Mouse (Mus musculus) hematopoietic stem cell, adult 5-6 weeks (primary cell): Measurements from ENCODE around the gene Tmbim6. TPM values are rescaled to one million over a fixed set of nuclear protein-coding genes. Genes with fewer than 3 reads are reported as not detected.
"Not testable (repeated sequence)": the region's sequence is repeated elsewhere in the genome, so short reads cannot be mapped to it uniquely, and the experiment has no call there.

Experiments
- ATAC-seq, 2 experiments: fragments of 125-278 bp in 1 of 2; replicated peaks in 1 of 2; 2 replicates each; pipeline ENCODE4 v1.8.0; 2016 to 2017; ENCODE audit warnings: inconsistent platforms in 2 of 2, mild to moderate bottlenecking in 2 of 2, moderate number of reproducible peaks in 2 of 2, low read depth in 1 of 2, moderate TSS enrichment in 1 of 2; ENCODE audit not compliant: low FRiP score in 2 of 2, poor library complexity in 2 of 2, severe bottlenecking in 2 of 2, insufficient read depth in 1 of 2, low TSS enrichment in 1 of 2
- total RNA-seq: library from RNA; stranded (forward); fragments of 172-1452, 232-1000 nt; gene quantifications from 2 replicates; pipeline ENCODE4 v1.2.3, GENCODE M21; 2017

Gene Tmbim6
- total RNA-seq, 1 experiment from 2014 or later: 120 TPM

DNA sequence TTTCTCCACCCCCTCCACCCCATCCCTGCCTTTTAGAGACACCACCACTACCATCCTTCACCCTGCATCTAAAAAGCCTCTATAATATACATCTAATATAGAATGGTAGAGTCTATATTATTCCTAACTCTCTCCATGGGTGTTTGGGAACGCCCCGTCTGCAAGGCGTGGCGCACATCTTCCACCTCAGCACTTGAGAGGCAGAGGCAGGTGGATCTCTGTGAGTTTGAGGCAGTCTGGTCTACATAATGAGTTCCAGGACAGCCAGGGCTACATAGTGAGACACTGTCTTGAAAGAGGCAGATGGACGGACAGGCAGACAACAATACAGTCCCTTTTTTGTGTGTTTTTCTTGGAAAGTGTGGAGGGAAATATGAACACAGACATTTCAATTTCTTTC, 17.6 kb upstream of the Tmbim6 start:
- ATAC-seq: no peak

DNA sequence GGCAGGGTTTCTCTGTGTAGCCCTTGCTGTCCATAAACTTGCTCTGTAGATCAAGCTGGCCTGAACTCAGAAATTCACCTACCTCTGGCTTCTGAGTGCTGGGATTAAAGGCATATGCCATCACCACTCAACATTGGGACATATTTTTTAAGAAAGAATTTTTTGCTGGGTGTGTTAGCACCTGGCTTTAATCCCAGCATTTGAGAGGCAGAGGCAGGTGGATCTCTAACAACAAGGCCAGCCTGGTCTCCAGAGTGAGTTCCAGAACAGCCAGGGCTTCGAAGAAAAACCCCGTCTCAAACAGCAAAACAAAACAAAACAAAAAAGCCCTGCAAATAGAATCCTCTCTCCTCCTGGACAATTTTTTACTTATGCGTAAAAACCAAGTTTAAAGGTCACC, 17.1 kb upstream of the Tmbim6 start:
- no peak for ATAC-seq

GRCm38 (mm10) chr15:99376240-99376639, 16.4 kb upstream of the Tmbim6 start:
- no peak for ATAC-seq

GRCm38 (mm10) chr15:99382893-99383292, 9.8 kb upstream of the Tmbim6 start:
- ATAC-seq: no peak

DNA sequence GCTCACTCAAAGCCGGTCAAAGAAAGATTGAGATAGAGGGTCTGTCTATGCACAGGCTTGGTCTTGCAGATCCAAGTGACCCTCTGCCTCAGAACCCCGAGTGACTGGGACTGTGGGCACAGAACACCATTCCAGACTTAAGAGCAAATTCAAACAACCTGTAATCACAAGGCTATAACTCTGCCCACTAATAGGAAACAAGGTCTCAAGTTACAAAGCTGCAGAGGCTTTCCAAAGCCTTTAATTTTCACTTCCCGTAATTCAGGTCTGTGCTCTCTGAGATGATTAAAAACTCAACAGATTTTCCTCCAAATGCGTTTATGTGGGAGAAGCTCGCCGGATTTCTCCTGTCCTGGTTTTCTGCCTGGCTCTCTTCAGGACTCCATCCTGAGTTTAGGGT, 8.6 kb upstream of the Tmbim6 start:
- no peak for ATAC-seq

- ATAC-seq: not testable (repeated sequence)
Measured at GRCm38 (mm10) chr15:99386110-99386509, 6.6 kb upstream of the Tmbim6 start.

DNA sequence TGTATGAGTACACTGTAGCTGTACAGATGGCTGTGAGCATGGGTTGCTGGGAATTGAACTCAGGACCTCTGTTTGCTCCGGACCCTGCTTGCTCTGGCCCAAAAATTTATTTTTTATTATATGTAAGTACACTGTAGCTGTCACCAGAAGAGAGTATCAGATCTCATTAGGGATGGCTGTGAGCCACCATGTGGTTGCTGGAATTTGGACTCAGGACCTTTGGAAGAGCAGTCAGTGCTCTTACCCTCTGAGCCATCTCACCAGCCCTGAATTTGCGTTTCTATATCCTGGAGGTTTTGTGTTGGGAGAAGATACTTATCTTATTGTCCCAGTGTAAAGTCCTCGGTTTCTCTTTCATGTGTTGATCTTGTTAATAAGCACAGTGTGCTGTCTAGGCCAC, 5.9 kb upstream of the Tmbim6 start:
- no peak for ATAC-seq

GRCm38 (mm10) chr15:99387976-99388375, 4.7 kb upstream of the Tmbim6 start:
- ATAC-seq: peak; percentile 42 to 48

- no peak for ATAC-seq
Measured at GRCm38 (mm10) chr15:99390472-99391401, 1.9 kb upstream of the Tmbim6 start.

DNA sequence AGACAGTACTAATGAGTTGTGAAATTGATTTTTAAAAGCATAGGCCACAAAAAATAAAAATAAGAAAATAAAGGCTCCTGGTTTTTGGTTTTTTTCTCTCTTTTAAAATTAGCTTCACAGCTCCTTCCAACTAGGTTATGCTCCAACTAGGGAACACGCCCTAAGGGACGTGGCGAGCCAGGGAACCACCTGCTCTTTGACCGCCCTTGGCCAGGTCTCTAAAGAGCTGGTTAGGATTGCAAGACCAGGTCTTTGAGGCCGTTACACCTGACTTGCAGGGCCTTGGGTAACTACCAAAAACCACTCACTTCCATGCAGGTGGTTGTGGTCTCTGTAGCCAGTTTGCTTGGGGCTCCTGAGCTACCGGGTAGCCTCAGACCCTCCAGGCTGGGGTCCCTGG, 707 bp upstream of the Tmbim6 start:
- ATAC-seq: no peak

- ATAC-seq: peak; percentile 40 to 52; a peak in 3 of 4 replicates
Measured at GRCm38 (mm10) chr15:99393386-99394252, 937 bp downstream of the Tmbim6 start.

DNA sequence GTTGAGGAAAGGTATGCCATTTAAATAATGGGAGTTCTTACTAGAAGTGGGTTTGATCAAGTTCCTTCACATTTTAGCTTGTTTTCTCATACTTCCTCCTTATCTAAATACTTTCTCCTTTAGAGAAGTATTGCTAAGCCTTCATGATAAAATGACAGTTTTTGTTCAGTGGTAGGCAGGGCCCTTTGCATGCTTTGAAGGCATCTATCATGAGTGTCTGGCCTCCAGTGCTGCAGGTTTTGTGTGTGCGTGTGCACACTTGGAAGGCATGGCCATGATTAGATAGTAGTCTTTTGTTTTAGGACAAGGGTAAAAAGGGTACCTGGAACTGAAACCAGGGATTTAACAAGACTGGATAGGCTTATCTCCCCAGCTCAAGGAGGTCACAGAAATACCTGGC, 3.8 kb downstream of the Tmbim6 start:
- no peak for ATAC-seq

GRCm38 (mm10) chr15:99396875-99397274, 4.2 kb downstream of the Tmbim6 start:
- ATAC-seq: no peak

DNA sequence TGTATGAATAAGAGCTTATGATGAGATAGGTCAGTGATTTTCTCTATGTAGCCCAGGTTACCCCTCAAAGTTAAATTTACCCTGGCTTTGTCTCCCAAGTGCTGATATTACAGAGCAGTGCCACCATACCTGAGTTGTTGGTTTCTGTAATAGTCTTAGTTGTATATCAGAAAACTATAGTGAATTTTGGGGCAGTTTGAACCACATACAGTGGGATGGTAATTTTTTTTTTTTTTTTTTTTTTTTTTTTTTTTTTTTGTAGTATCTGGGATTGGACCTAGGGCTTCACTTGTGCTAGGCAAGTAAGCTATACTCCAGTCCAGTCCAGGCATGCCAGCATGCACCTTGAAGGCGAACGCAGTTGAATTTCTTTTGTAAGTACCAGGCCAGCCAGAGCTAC, 4.9 kb downstream of the Tmbim6 start:
- ATAC-seq: no peak

DNA sequence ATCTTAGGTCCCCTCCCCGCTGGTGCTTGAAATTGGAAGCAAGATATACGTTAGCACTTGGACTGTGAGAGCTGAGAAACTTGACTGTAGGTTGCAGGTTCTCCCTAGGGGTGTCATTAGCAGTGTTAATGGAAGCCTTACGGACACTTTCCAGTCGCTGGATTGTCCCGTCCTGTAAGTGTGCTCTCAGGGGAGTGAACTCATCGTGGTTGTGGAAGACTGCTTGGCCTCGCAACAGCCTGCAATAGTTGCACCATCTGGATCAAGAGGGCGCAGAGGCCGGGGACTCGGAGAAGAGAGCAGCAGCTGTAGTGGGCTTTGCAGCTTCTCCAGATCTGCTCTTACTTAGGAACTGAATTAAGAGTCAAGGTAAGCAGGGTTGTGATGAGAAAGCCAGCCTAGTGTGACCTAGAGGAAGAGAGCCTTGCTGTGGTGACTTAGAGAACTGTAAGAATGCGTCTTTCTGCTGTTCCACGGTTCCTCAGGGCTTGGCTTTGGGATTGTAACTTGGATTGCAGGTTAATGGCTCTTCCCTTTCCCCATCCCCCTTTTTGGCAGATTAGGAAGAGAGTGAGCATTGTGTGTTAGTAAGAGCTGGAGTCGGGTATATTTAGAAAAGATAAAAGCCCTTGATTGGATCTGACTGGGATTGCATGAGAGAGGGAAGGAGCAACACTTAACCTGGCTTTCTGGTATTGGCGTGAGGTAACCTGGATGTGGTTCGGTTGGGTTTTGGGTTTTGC, 7.0 kb downstream of the Tmbim6 start:
- ATAC-seq: peak in 1 of 2 experiments; percentile 39; a peak in 1 of 4 replicates

GRCm38 (mm10) chr15:99400602-99401001, 7.9 kb downstream of the Tmbim6 start:
- no peak for ATAC-seq

- ATAC-seq: no peak
Measured at GRCm38 (mm10) chr15:99403159-99403889, 10.6 kb downstream of the Tmbim6 start.
